Mouse (Mus musculus) lung, postnatal 0 days (tissue): ENCODE results near the gene Wnt1. TPM values are rescaled to one million over a fixed set of nuclear protein-coding genes. Genes with fewer than 3 reads are reported as not detected.

ENCODE experiments used
- ATAC-seq: fragments of 200-750 bp; cut with Nextera tagmentation; 2 replicates; pipeline ENCODE4 v1.8.0; 2017; ENCODE audit warnings: moderate library complexity
- DNase-seq: peaks from one replicate; pipeline ENCODE4 v3.0.0-alpha.2; 2016; ENCODE audit warnings: low spot score
- H3K27ac ChIP-seq: fragments of 300-500 bp; sonication (generic); 2 replicates; pipeline ENCODE4 v1.5.1; 2014; ENCODE audit warnings: antibody characterized with exemption, mild to moderate bottlenecking, low read length, mixed read lengths
- H3K27me3 ChIP-seq: fragments of 300-500 bp; sonication (generic); replicated peaks from 2 replicates; pipeline ENCODE4 v1.6.1; 2014; ENCODE audit warnings: low read length, mixed read lengths; ENCODE audit not compliant: insufficient read depth
- H3K36me3 ChIP-seq: fragments of 300-500 bp; sonication (generic); 2 replicates; pipeline ENCODE4 v1.6.1; 2014; ENCODE audit warnings: low read length, mixed read lengths; ENCODE audit not compliant: insufficient read depth
- H3K4me1 ChIP-seq: fragments of 300-500 bp; sonication (generic); 2 replicates; pipeline ENCODE4 v1.6.1; 2014; ENCODE audit warnings: antibody characterized with exemption, low read depth, low read length, mixed read lengths; ENCODE audit not compliant: insufficient read depth
- H3K4me2 ChIP-seq: fragments of 300-500 bp; sonication (generic); replicated peaks from 2 replicates; pipeline ENCODE4 v1.6.1; 2014; ENCODE audit warnings: low read depth, mild to moderate bottlenecking, low read length, moderate library complexity, mixed read lengths
- H3K4me3 ChIP-seq: fragments of 300-500 bp; sonication (generic); 2 replicates; pipeline ENCODE4 v1.5.1; 2014; ENCODE audit warnings: low read depth, low read length
- H3K9ac ChIP-seq: fragments of 300-500 bp; sonication (generic); replicated peaks from 2 replicates; pipeline ENCODE4 v1.6.1; 2014; ENCODE audit warnings: low read depth, mild to moderate bottlenecking
- H3K9me3 ChIP-seq: fragments of 300-500 bp; sonication (generic); 2 replicates; pipeline ENCODE4 v1.6.1; 2016; ENCODE audit warnings: low read length, mixed read lengths
- CTCF ChIP-seq: IDR thresholded peaks from 2 replicates; pipeline ENCODE4 v1.5.1; 2016; ENCODE audit warnings: antibody characterized with exemption, mild to moderate bottlenecking
- EP300 ChIP-seq: IDR thresholded peaks from 2 replicates; pipeline ENCODE4 v1.6.1; 2016; ENCODE audit warnings: antibody characterized with exemption, mild to moderate bottlenecking, control low read depth
- WGBS: fragments of 180-500 bp; shearing (Covaris S2); extraction: QIAGEN DNeasy Blood & Tissue Kit; methylation state at CpG from one replicate; pipeline ENCODE4 v1.1.7; 2014; 5-methylcytosine and 5-hydroxymethylcytosine counted together
- polyA plus RNA-seq: library from polyadenylated mRNA; unstranded; fragments of >200 nt; fragmentation: Nextera tagmentation; extraction: Ambion mirVana; gene quantifications from 2 replicates; pipeline ENCODE4 v1.2.1, GENCODE M21; 2015

Wnt1 gene
- polyA plus RNA-seq, 1 experiment from 2014 or later = not detected

- Histone ChIP-seq H3K4me2 (no peak overlapping the region), H3K4me3 (no peak overlapping the region), H3K36me3 (peaks cover 27% of the 10 kb centered on the region), H3K27me3 (peaks cover 20% of the 10 kb centered on the region), H3K4me1 (peaks cover 6% of the 10 kb centered on the region; the same call in 1 of the 2 replicates), H3K9ac (no peak overlapping the region), H3K9me3 (no peaks in the 10 kb centered on the region), H3K27ac (no peak overlapping the region)
- 85% methylated on average over 20 of the region's 20 CpGs for WGBS
- ATAC-seq = no peak
- TF ChIP-seq EP300 (no peak), CTCF (no peak)
- no peak for DNase-seq
These were observed 23.2 kb downstream of the Wnt1 start for GRCm38 (mm10) chr15:98812741-98813424.

GRCm38 (mm10) chr15:98818171-98818570 lies 28.5 kb downstream of the Wnt1 start:
- Histone ChIP-seq H3K27ac (no peak overlapping the region), H3K4me3 (no peak overlapping the region), H3K4me1 (no peaks in the 10 kb centered on the region), H3K27me3 (no peaks in the 10 kb centered on the region), H3K9me3 (no peaks in the 10 kb centered on the region), H3K9ac (no peak overlapping the region), H3K36me3 (peaks cover 27% of the 10 kb centered on the region), H3K4me2 (no peak overlapping the region)
- ATAC-seq (no peak), DNase-seq (no peak)
- WGBS = 91% methylated on average over 7 of the region's 7 CpGs
- TF ChIP-seq EP300 (no peak), CTCF (no peak; the same call in 1 of the 2 replicates)

DNA sequence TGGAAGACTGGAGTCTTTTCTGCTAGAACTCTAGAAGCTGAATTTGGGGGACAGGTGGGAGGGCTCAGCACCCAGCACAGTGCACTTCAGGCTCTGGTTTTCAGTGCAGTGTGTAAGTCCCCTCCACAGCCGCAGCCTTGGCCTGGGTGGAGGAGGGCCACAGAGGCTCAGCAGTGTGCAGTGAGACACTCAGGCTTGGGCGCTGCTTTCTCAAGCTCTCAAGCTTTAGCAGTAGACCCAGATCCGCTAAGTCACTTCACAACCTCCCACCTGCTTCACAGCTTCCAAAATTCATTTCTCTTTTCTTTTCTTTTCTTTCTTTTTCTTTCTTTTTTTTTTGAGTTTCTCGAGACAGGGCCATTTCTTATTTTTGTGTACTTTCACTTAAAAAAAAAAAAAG lies 31.3 kb downstream of the Wnt1 start:
- ATAC-seq (no peak), DNase-seq (no peak)
- H3K36me3 ChIP-seq = peaks cover 17% of the 10 kb centered on the region; the same call in 1 of the 2 replicates
- H3K4me1 ChIP-seq = no peaks in the 10 kb centered on the region
- H3K27me3 ChIP-seq = no peaks in the 10 kb centered on the region
- WGBS = 86% methylated on average over 4 of the region's 4 CpGs
- no peaks in the 10 kb centered on the region for H3K9me3 ChIP-seq
- H3K27ac ChIP-seq = no peak overlapping the region
- H3K4me3 ChIP-seq = no peak overlapping the region
- TF ChIP-seq CTCF (no peak), EP300 (no peak)
- no peak overlapping the region for H3K9ac ChIP-seq
- no peak overlapping the region for H3K4me2 ChIP-seq

GRCm38 (mm10) chr15:98821403-98821802 lies 31.7 kb downstream of the Wnt1 start:
- no peaks in the 10 kb centered on the region for H3K9me3 ChIP-seq
- WGBS = 48% methylated on average over 10 of the region's 10 CpGs
- peaks cover 17% of the 10 kb centered on the region; the same call in 1 of the 2 replicates for H3K36me3 ChIP-seq
- no peak overlapping the region for H3K4me3 ChIP-seq
- no peak for ATAC-seq
- H3K4me2 ChIP-seq = no peak overlapping the region
- H3K27ac ChIP-seq = no peak overlapping the region
- H3K4me1 ChIP-seq = no peaks in the 10 kb centered on the region
- no peaks in the 10 kb centered on the region for H3K27me3 ChIP-seq
- no peak overlapping the region for H3K9ac ChIP-seq
- no peak for DNase-seq
- TF ChIP-seq EP300 (no peak), CTCF (peak; percentile 54)

GRCm38 (mm10) chr15:98822147-98822546 lies 32.5 kb downstream of the Wnt1 start:
- Histone ChIP-seq H3K4me2 (no peak overlapping the region), H3K27me3 (no peaks in the 10 kb centered on the region), H3K4me3 (no peak overlapping the region), H3K36me3 (peaks cover 17% of the 10 kb centered on the region; the same call in 1 of the 2 replicates), H3K4me1 (no peaks in the 10 kb centered on the region), H3K27ac (no peak overlapping the region), H3K9me3 (no peaks in the 10 kb centered on the region), H3K9ac (no peak overlapping the region)
- no peak for DNase-seq
- TF ChIP-seq EP300 (no peak), CTCF (no peak)
- WGBS = 89% methylated on average over 5 of the region's 5 CpGs
- no peak for ATAC-seq

DNA sequence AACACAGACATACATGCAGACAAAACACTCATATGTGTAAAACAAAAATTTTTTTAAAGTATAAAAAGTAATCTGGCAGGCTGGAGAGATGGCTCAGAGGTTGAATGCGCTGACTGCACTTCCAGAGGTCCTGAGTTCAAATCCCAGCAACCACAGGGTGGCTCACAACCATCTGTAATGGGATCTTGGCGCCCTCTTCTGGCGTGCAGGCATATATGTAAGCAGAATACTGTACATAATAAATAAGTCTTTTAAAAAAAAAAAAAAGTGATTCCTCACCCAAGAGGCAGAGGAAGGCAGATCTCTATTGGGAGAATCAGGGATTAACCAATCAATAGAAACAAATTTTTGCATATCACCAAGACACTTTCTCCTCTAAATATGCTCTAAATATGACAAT lies 33.8 kb downstream of the Wnt1 start:
- H3K4me1 ChIP-seq = no peaks in the 10 kb centered on the region
- no peaks in the 10 kb centered on the region for H3K9me3 ChIP-seq
- TF ChIP-seq CTCF = peak; percentile 41
- TF ChIP-seq EP300 = no peak
- H3K4me2 ChIP-seq = no peak overlapping the region
- H3K9ac ChIP-seq = no peak overlapping the region
- no peak overlapping the region for H3K27ac ChIP-seq
- H3K36me3 ChIP-seq = peaks cover 17% of the 10 kb centered on the region; the same call in 1 of the 2 replicates
- no peak for DNase-seq
- 69% methylated on average over 3 of the region's 3 CpGs for WGBS
- H3K4me3 ChIP-seq = no peak overlapping the region
- no peaks in the 10 kb centered on the region for H3K27me3 ChIP-seq
- ATAC-seq = no peak
